Mouse (Mus musculus): Measurements from ENCODE around the gene Auts2. TPM values are rescaled to one million over a fixed set of nuclear protein-coding genes. Genes with fewer than 3 reads are reported as not detected.

Gene Auts2
- polyA plus RNA-seq, 1 experiment from 2014 or later: 34.5 TPM

DNA sequence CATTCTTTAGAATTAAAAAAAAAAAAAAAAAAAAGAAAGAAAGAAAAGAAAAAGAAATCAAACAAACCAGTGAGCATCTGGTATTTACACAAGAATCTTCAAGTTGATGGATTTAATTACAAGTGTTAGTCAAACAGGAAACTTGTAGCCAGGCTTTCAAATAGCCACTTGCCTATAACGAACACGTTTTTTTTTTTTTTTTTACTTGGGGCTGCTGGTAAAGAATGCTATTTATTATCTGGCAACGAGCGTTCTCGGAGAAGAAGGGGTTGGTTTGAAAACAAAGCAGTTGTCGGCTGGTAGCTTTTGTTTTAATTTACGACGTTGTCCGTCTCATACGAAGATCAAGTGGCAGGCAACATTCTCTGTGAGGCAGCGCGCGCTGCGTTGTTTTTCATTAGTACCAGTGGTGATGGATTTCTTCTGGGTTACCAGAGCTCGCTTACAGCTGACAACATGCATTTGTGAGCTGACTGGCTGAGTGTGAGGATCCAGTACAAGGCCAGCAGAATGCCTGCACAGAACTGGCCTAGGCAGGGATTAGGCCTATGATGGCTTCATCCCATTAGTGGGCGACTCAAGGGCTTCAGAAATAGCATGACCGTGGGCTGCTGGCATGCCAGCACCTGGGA, 994.1 kb downstream of the Auts2 start:
- Histone ChIP-seq H3K9me3 (replicated peaks; ENCODE audit: control insufficient read depth, low read length) (no peaks in the 10 kb centered on the region), H3K36me3 (ENCODE audit: control insufficient read depth, insufficient read depth, low read length) (no peaks in the 10 kb centered on the region), H3K4me3 (ENCODE audit: low read depth, low read length) (no peak overlapping the region), H3K4me1 (ENCODE audit: control insufficient read depth, insufficient read depth, low read length) (peaks cover 17% of the 10 kb centered on the region), H3K9ac (ENCODE audit: low read length) (0 out of 2 replicates have a peak overlapping the region, but pooled peaks have one; percentile 21), H3K27me3 (replicated peaks; ENCODE audit: control insufficient read depth, insufficient read depth, low read length) (no peaks in the 10 kb centered on the region), H3K4me2 (ENCODE audit: low read length) (0 out of 2 replicates have a peak overlapping the region, but pooled peaks have one; percentile 6), H3K27ac (ENCODE audit: low read depth, low read length) (no peak overlapping the region)
- DNase-seq (ENCODE audit: low spot score): peak; percentile 68
- 18% methylated on average over 17 of the region's 17 CpGs for WGBS
- ATAC-seq: 0 out of 2 replicates have a peak, but pooled peaks have one; percentile 14

DNA sequence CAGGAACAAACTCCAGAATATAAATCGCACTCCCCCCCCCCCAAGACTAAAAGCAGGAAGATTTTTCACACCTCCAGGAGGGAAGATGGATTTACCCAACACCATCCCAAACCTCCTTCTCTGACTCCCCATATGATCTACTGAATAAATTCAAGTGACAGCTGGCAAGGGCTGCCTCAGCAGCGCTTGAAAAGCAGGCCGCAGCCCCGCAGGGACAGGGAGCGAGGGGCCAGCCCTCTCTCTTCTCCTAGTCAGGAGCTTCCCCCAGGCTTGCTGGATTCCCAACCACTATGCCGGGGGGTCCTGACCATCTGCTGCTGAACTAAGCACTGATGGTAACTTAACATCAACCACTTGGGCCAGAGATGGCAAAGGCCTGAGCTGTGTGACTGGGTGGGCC, 995.2 kb downstream of the Auts2 start:
- DNase-seq (ENCODE audit: low spot score) (peak; percentile 65), ATAC-seq (peak; percentile 64)
- no peak overlapping the region for H3K27ac ChIP-seq (ENCODE audit: low read depth, low read length)
- no peaks in the 10 kb centered on the region for H3K9me3 ChIP-seq (replicated peaks; ENCODE audit: control insufficient read depth, low read length)
- 47% methylated on average over 6 of the region's 6 CpGs for WGBS
- H3K4me2 ChIP-seq (ENCODE audit: low read length): no peak overlapping the region
- H3K9ac ChIP-seq (ENCODE audit: low read length): no peak overlapping the region
- H3K4me3 ChIP-seq (ENCODE audit: low read depth, low read length): no peak overlapping the region
- H3K36me3 ChIP-seq (ENCODE audit: control insufficient read depth, insufficient read depth, low read length): no peaks in the 10 kb centered on the region
- H3K27me3 ChIP-seq (replicated peaks; ENCODE audit: control insufficient read depth, insufficient read depth, low read length): no peaks in the 10 kb centered on the region
- peaks cover 17% of the 10 kb centered on the region for H3K4me1 ChIP-seq (ENCODE audit: control insufficient read depth, insufficient read depth, low read length)

- Histone ChIP-seq H3K27me3 (replicated peaks; ENCODE audit: control insufficient read depth, insufficient read depth, low read length) (no peaks in the 10 kb centered on the region), H3K27ac (ENCODE audit: low read depth, low read length) (no peak overlapping the region), H3K9ac (ENCODE audit: low read length) (no peak overlapping the region), H3K36me3 (ENCODE audit: control insufficient read depth, insufficient read depth, low read length) (no peaks in the 10 kb centered on the region), H3K4me2 (ENCODE audit: low read length) (no peak overlapping the region), H3K4me3 (ENCODE audit: low read depth, low read length) (no peak overlapping the region), H3K9me3 (replicated peaks; ENCODE audit: control insufficient read depth, low read length) (no peaks in the 10 kb centered on the region), H3K4me1 (ENCODE audit: control insufficient read depth, insufficient read depth, low read length) (peaks cover 17% of the 10 kb centered on the region)
- peak; percentile 79 for DNase-seq (ENCODE audit: low spot score)
- 44% methylated on average over 1 of the region's 1 CpGs for WGBS
- ATAC-seq: 0 out of 2 replicates have a peak, but pooled peaks have one; percentile 35
These were observed 996.7 kb downstream of the Auts2 start for GRCm38 (mm10) chr5:131546414-131546813.

DNA sequence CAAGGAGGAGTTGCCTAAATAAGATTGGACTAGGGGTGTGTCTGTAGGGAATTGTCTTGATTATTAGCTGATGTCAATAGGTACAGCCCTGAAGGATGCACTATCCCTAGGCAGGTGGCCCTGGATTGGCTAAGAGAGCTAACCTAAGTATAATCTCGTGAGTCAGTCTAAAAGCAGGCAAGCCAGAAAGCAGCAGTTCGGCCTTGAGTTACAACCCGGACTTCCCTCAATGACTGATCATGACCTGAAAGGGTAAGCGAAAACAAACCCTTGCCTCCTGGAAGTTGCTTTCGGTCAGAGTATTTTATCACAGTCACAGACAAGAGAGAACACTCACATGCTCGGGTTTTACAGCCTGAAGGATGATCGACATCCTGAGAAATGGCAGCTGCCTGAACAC, 998.8 kb downstream of the Auts2 start:
- Histone ChIP-seq H3K36me3 (ENCODE audit: control insufficient read depth, insufficient read depth, low read length) (no peaks in the 10 kb centered on the region), H3K9ac (ENCODE audit: low read length) (no peak overlapping the region), H3K4me1 (ENCODE audit: control insufficient read depth, insufficient read depth, low read length) (peaks cover 17% of the 10 kb centered on the region), H3K4me3 (ENCODE audit: low read depth, low read length) (no peak overlapping the region), H3K27ac (ENCODE audit: low read depth, low read length) (no peak overlapping the region), H3K27me3 (replicated peaks; ENCODE audit: control insufficient read depth, insufficient read depth, low read length) (no peaks in the 10 kb centered on the region), H3K9me3 (replicated peaks; ENCODE audit: control insufficient read depth, low read length) (no peaks in the 10 kb centered on the region), H3K4me2 (ENCODE audit: low read length) (no peak overlapping the region)
- ATAC-seq (no peak), DNase-seq (ENCODE audit: low spot score) (no peak)
- WGBS: 96% methylated on average over 7 of the region's 7 CpGs

DNA sequence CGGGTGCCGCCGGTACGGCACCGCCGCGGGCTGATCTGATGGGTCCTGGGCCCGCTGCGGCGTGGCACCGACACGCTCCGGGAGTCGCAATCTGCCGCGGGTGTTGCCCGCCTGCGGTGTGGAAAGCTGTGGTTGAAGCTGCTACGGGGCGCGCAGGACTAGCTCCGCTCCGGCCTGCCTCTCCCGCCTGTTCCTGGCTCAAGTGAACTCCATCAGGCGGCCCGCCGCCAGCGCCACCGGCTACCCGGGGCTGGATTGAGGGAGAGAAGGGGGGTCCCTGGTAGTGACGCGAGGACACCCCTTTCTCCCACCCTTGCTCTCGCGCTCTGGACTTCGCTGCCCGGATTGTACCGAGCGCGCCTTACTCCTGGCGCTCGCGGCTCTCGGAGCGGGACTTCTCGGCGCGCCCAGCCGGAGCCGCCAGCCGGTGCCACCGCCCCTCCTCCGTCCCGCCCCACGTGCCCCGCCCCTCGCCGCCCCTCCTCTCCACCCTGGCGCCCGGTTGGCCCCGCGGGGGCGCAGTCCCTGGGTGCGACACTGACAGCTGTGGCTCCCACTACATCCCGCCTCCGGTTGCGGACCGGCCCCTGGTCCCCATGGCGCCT, 1004.7 kb downstream of the Auts2 start:
- H3K9me3 ChIP-seq (replicated peaks; ENCODE audit: control insufficient read depth, low read length): no peaks in the 10 kb centered on the region
- H3K4me3 ChIP-seq (ENCODE audit: low read depth, low read length): peak overlapping the region; percentile 91
- H3K4me1 ChIP-seq (ENCODE audit: control insufficient read depth, insufficient read depth, low read length): peaks cover 12% of the 10 kb centered on the region
- peak overlapping the region; percentile 100 for H3K27ac ChIP-seq (ENCODE audit: low read depth, low read length)
- H3K9ac ChIP-seq (ENCODE audit: low read length): peak overlapping the region; percentile 100
- ATAC-seq: peak; percentile 85
- DNase-seq (ENCODE audit: low spot score): peak; percentile 86
- WGBS: 0% methylated on average over 43 of the region's 68 CpGs
- H3K36me3 ChIP-seq (ENCODE audit: control insufficient read depth, insufficient read depth, low read length): peaks cover 6% of the 10 kb centered on the region
- H3K4me2 ChIP-seq (ENCODE audit: low read length): peak overlapping the region; percentile 75
- H3K27me3 ChIP-seq (replicated peaks; ENCODE audit: control insufficient read depth, insufficient read depth, low read length): no peaks in the 10 kb centered on the region

DNA sequence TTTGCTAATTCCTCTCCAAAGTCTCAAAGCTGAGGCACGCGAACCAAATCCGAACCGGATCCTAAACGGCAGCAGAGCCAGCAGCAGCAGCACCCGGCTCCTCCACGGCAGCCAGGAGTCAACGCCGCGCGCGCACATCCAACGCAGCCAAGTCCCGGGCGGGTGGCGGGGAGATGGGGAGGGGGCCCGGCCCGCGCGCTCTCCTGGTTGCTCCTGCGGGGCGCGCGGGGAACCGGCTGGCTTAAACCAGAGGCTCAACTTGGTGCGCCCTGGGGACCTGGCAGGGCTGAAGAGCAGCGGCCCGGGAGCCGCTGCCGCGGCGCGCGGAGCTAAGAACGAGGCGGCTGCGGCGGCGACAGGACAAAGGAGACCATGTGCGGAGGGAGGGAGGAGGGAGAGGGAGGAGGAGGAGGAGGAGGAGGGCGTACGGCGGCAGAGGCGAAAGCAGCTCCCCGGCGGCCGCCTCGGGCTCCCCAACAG, 1005.3 kb downstream of the Auts2 start:
- peak overlapping the region; percentile 91 for H3K4me3 ChIP-seq (ENCODE audit: low read depth, low read length)
- DNase-seq (ENCODE audit: low spot score) (peak; percentile 83), ATAC-seq (peak; percentile 80)
- peaks cover 12% of the 10 kb centered on the region for H3K36me3 ChIP-seq (ENCODE audit: control insufficient read depth, insufficient read depth, low read length)
- no peaks in the 10 kb centered on the region for H3K9me3 ChIP-seq (replicated peaks; ENCODE audit: control insufficient read depth, low read length)
- peak overlapping the region; percentile 75 for H3K4me2 ChIP-seq (ENCODE audit: low read length)
- peaks cover 17% of the 10 kb centered on the region for H3K4me1 ChIP-seq (ENCODE audit: control insufficient read depth, insufficient read depth, low read length)
- peak overlapping the region; percentile 100 for H3K27ac ChIP-seq (ENCODE audit: low read depth, low read length)
- H3K9ac ChIP-seq (ENCODE audit: low read length): peak overlapping the region; percentile 100
- no peaks in the 10 kb centered on the region for H3K27me3 ChIP-seq (replicated peaks; ENCODE audit: control insufficient read depth, insufficient read depth, low read length)
- under 1% methylated on average over 45 of the region's 48 CpGs for WGBS

- peak overlapping the region; percentile 100 for H3K27ac ChIP-seq (ENCODE audit: low read depth, low read length)
- WGBS: 1% methylated on average over 38 of the region's 44 CpGs
- ATAC-seq (peak; percentile 56), DNase-seq (ENCODE audit: low spot score) (peak; percentile 73)
- peaks cover 20% of the 10 kb centered on the region for H3K4me1 ChIP-seq (ENCODE audit: control insufficient read depth, insufficient read depth, low read length)
- peak overlapping the region; percentile 100 for H3K9ac ChIP-seq (ENCODE audit: low read length)
- peak overlapping the region; percentile 75 for H3K4me2 ChIP-seq (ENCODE audit: low read length)
- no peaks in the 10 kb centered on the region for H3K27me3 ChIP-seq (replicated peaks; ENCODE audit: control insufficient read depth, insufficient read depth, low read length)
- H3K36me3 ChIP-seq (ENCODE audit: control insufficient read depth, insufficient read depth, low read length): peaks cover 13% of the 10 kb centered on the region
- H3K9me3 ChIP-seq (replicated peaks; ENCODE audit: control insufficient read depth, low read length): no peaks in the 10 kb centered on the region
- H3K4me3 ChIP-seq (ENCODE audit: low read depth, low read length): peak overlapping the region; percentile 91
These were observed 1005.9 kb downstream of the Auts2 start for GRCm38 (mm10) chr5:131537155-131537830.

DNA sequence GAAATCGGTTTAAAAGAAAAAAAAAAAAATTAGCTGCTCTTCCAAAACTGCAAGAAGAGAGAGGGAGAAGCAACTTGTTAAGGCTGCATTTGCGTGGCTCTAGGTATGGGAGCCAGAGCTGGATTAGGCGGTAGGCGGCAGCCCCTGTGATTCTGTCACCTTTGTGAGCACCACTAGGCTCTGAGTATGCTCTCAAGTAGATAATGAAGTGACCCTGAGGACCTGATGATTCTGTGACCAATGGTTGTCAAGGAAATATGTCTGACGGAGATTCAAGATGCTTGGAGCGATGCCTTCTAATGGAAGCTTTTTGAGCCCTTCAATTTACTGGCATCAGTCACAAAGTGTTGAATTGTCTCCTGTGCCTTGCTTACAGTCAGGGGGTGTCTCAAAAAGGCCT, 1007.4 kb downstream of the Auts2 start:
- Histone ChIP-seq H3K9ac (ENCODE audit: low read length) (peak overlapping the region; percentile 100), H3K36me3 (ENCODE audit: control insufficient read depth, insufficient read depth, low read length) (peaks cover 13% of the 10 kb centered on the region), H3K27me3 (replicated peaks; ENCODE audit: control insufficient read depth, insufficient read depth, low read length) (no peaks in the 10 kb centered on the region), H3K27ac (ENCODE audit: low read depth, low read length) (peak overlapping the region; percentile 100), H3K9me3 (replicated peaks; ENCODE audit: control insufficient read depth, low read length) (no peaks in the 10 kb centered on the region), H3K4me1 (ENCODE audit: control insufficient read depth, insufficient read depth, low read length) (peaks cover 30% of the 10 kb centered on the region), H3K4me3 (ENCODE audit: low read depth, low read length) (peak overlapping the region; percentile 91), H3K4me2 (ENCODE audit: low read length) (peak overlapping the region; percentile 75)
- ATAC-seq: no peak
- 5% methylated on average over 6 of the region's 6 CpGs for WGBS
- peak; percentile 61 for DNase-seq (ENCODE audit: low spot score)
